21 mouse cellular contexts compared by ENCODE assay signal in the genomic region with DNA sequence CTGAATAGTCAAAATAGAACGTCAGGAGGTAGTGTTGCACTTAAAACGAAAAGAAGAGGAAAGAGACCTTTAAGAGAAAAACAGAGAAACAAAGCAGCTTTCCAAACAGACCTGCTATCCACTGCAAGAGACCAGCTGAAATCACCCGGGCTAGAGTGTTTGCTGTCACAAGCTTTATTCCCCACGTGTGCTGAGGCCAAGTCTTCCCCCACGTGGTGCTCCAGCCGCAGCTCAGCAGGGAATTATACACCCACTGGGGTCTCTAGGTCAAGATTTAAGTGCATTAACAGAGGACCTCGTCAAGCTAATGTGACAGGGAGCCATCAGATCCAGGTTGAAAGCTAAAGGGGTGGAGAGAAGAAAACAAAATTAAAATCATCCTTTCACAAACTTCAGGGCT. TPM values are rescaled to one million over a fixed set of nuclear protein-coding genes. Genes with fewer than 3 reads are reported as not detected.
DNase-seq lines count a peak whose midpoint lies in the region; ATAC-seq and TF ChIP-seq lines count a peak whose summit lies in the region.
"Had no signal": no experiment of that assay in that cellular context is flagged by ENCODE, and none has a peak within 500 bp of the region (broad histone marks: within the 10 kb centered on the region; RNA-seq: fewer than 3 reads in every experiment).

No protein-coding gene starts in this region.

- H3K9ac ChIP-seq in heart, embryonic 13.5 days, result 0 out of 2 replicates have a peak overlapping the region, but pooled peaks have one; percentile 30
- no peak overlapping the region for H3K9ac ChIP-seq in hindbrain, postnatal 0 days (replicated peaks; ENCODE audit: low read length)
- H3K9ac ChIP-seq: embryonic facial prominence, embryonic 15.5 days; hindbrain, embryonic 15.5 days; limb, embryonic 12.5 days; liver, embryonic 12.5 days had no signal

- peak overlapping the region; percentile 28 for H3K4me3 ChIP-seq in gastrocnemius, adult 2 months
- no peak overlapping the region for H3K4me3 ChIP-seq in heart, embryonic 13.5 days
- H3K4me3 ChIP-seq in left cerebral cortex, adult 2 months, result no peak overlapping the region
- no peak overlapping the region for H3K4me3 ChIP-seq in hindbrain, postnatal 0 days (ENCODE audit: low read length)
- H3K4me3 ChIP-seq: embryonic facial prominence, embryonic 15.5 days; hindbrain, embryonic 15.5 days; limb, embryonic 12.5 days; liver, embryonic 12.5 days; megakaryocyte, embryonic 14.5 days had no signal

- DNase-seq in gastrocnemius, adult 2 months, result no peak
- no peak for DNase-seq in gastrocnemius, postnatal 36 days
- no peak for DNase-seq in heart, postnatal 25 days (ENCODE audit: low spot score)
- peak; percentile 50 for DNase-seq in retina, postnatal 1 day
- no peak for DNase-seq in retina, embryonic 14.5 days (ENCODE audit: low spot score)
- no peak for DNase-seq in left cerebral cortex, adult 2 months (ENCODE audit: extremely low spot score in 1 of 2, low spot score in 2 of 2)
- DNase-seq in hindbrain, postnatal 0 days (ENCODE audit: low spot score), result no peak
- DNase-seq: adrenal gland, adult 8-10 months; cerebellum, adult 9-10 months; lung, adult 2 months; right cerebral cortex, adult 18-20 months had no signal

- H3K9me3 ChIP-seq in heart, embryonic 13.5 days, result no peaks in the 10 kb centered on the region
- no peaks in the 10 kb centered on the region for H3K9me3 ChIP-seq in hindbrain, postnatal 0 days (ENCODE audit: low read length)
- H3K9me3 ChIP-seq: embryonic facial prominence, embryonic 15.5 days; hindbrain, embryonic 15.5 days; limb, embryonic 12.5 days; liver, embryonic 12.5 days; megakaryocyte, embryonic 14.5 days had no signal

- H3K36me3 ChIP-seq in heart, embryonic 13.5 days, result no peaks in the 10 kb centered on the region
- H3K36me3 ChIP-seq in hindbrain, postnatal 0 days (ENCODE audit: insufficient read depth, low read length), result no peaks in the 10 kb centered on the region
- H3K36me3 ChIP-seq: embryonic facial prominence, embryonic 15.5 days; hindbrain, embryonic 15.5 days; limb, embryonic 12.5 days; liver, embryonic 12.5 days had no signal

- no peak for TF ChIP-seq CTCF in gastrocnemius, adult 2 months (IDR thresholded peaks at IDR 0.05)
- TF ChIP-seq CTCF in left cerebral cortex, adult 2 months (IDR thresholded peaks at IDR 0.05), result no peak
- no peak for TF ChIP-seq CTCF in hindbrain, postnatal 0 days (IDR thresholded peaks at IDR 0.05; ENCODE audit: low read depth)

- 13% methylated on average over 7 of the region's 7 CpGs for WGBS in heart, embryonic 13.5 days
- 37% methylated on average over 7 of the region's 7 CpGs for WGBS in hindbrain, postnatal 0 days

- H3K27me3 ChIP-seq in heart, embryonic 13.5 days (replicated peaks), result no peaks in the 10 kb centered on the region
- no peaks in the 10 kb centered on the region for H3K27me3 ChIP-seq in hindbrain, postnatal 0 days (ENCODE audit: insufficient read depth, low read length)
- H3K27me3 ChIP-seq: embryonic facial prominence, embryonic 15.5 days; hindbrain, embryonic 15.5 days; limb, embryonic 12.5 days; Patski had no signal

- intact Hi-C loops in gastrocnemius, adult 2 months (cut with DNase I), result no loop called here
- intact Hi-C loops in gastrocnemius, postnatal 36 days (cut with DNase I), result no loop called here
- intact Hi-C loops in heart, postnatal 25 days (cut with DNase I), result no loop called here
- intact Hi-C loops in left cerebral cortex, adult 2 months (cut with DNase I), result no loop called here

- peaks cover 52% of the 10 kb centered on the region for H3K4me1 ChIP-seq in heart, embryonic 13.5 days
- no peaks in the 10 kb centered on the region for H3K4me1 ChIP-seq in hindbrain, postnatal 0 days (ENCODE audit: insufficient read depth, low read length)
- H3K4me1 ChIP-seq: embryonic facial prominence, embryonic 15.5 days; hindbrain, embryonic 15.5 days; liver, embryonic 12.5 days had no signal

- peak overlapping the region; percentile 60 for H3K27ac ChIP-seq in gastrocnemius, adult 2 months
- H3K27ac ChIP-seq in heart, embryonic 13.5 days (replicated peaks), result peak overlapping the region; percentile 80
- H3K27ac ChIP-seq in left cerebral cortex, adult 2 months, result no peak overlapping the region
- H3K27ac ChIP-seq in hindbrain, postnatal 0 days, result no peak overlapping the region
- H3K27ac ChIP-seq: embryonic facial prominence, embryonic 15.5 days; hindbrain, embryonic 15.5 days; limb, embryonic 12.5 days; liver, embryonic 12.5 days had no signal

- no peak for ATAC-seq in heart, embryonic 13.5 days (ENCODE audit: extremely low read depth, insufficient number of reproducible peaks, low FRiP score, low TSS enrichment)
- no peak for ATAC-seq in hindbrain, postnatal 0 days
- ATAC-seq: CD4-positive, CD25-positive, alpha-beta regulatory T cell, adult 4 months; forebrain, embryonic 16.5 days; intestine, embryonic 16.5 days; liver, embryonic 12.5 days; Patski had no signal

- H3K4me2 ChIP-seq in heart, embryonic 13.5 days, result peak overlapping the region; percentile 27
- no peak overlapping the region for H3K4me2 ChIP-seq in hindbrain, postnatal 0 days (ENCODE audit: low read depth, low read length)
- H3K4me2 ChIP-seq: embryonic facial prominence, embryonic 15.5 days; hindbrain, embryonic 15.5 days; limb, embryonic 12.5 days; liver, embryonic 12.5 days had no signal

RNA-seq across cellular contexts. Expression of gene Akap13, which starts 24.3 kb away (rescaled TPM):
- total RNA-seq in gastrocnemius, adult 2 months (2021), result 10 to 100 TPM; 53.2 to 75.9 TPM
- total RNA-seq in gastrocnemius, postnatal 36 days (2021), result 10 to 100 TPM; 47.3 to 70.7 TPM
- polyA plus RNA-seq in heart, embryonic 13.5 days (2015; fragmentation: Nextera tagmentation; extraction: Ambion mirVana), result 41.8 and 45.2 TPM in 2 replicates
- total RNA-seq in heart, postnatal 25 days (2021), result 10 to 100 TPM; 61.0 to 79.5 TPM
- total RNA-seq in left cerebral cortex, adult 2 months (2021), result 10 to 100 TPM; 26.8 to 28.7 TPM
- 26.1 and 31.7 TPM in 2 replicates for total RNA-seq in hindbrain, postnatal 0 days (2014; rRNA removed)
- polyA plus RNA-seq in hindbrain, postnatal 0 days (2015; fragmentation: Nextera tagmentation; extraction: Ambion mirVana), result 13.8 and 14.3 TPM in 2 replicates

Comparison
In these comparisons a context has a peak if more than half of its experiments do, and no peak if none do; other contexts are left out.
1. H3K27ac ChIP-seq: peak in gastrocnemius, adult 2 months (single experiment) and heart, embryonic 13.5 days (single experiment); none in left cerebral cortex, adult 2 months (single experiment) and hindbrain, postnatal 0 days (single experiment).